Mouse (Mus musculus): Measurements from ENCODE around the gene Atg9b. TPM values are rescaled to one million over a fixed set of nuclear protein-coding genes. Genes with fewer than 3 reads are reported as not detected.

Atg9b gene
- polyA plus RNA-seq, 1 experiment from 2014 or later: 0.25 TPM

DNA sequence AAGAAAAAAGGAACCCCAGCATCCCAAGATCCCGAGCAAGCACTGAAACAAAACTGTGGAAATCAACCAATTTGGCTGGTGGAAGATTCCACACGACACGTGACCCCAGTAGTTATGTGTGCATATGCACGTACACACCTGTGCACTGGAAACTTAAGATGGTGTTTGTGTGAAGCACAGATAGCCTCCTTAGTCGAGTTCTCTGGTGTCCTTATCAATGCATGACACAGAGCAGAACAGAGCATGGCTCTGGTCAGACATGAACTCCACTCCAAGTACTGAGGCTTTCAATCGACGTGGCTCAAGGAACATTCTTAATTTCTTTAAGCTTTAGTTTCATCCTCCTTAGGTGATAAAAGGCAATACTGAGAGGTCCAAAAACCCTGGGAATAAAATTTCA is 45.6 kb downstream of the Atg9b start:
- Histone ChIP-seq H3K27me3 (peaks cover 77% of the 10 kb centered on the region), H3K9ac (no peak overlapping the region), H3K36me3 (no peaks in the 10 kb centered on the region), H3K27ac (no peak overlapping the region), H3K4me2 (no peak overlapping the region), H3K4me1 (peaks cover 27% of the 10 kb centered on the region), H3K9me3 (no peaks in the 10 kb centered on the region), H3K4me3 (no peak overlapping the region)
- no peak for ATAC-seq (ENCODE audit: insufficient number of reproducible peaks, insufficient read depth, low FRiP score, low TSS enrichment, low read depth)
- WGBS: 87% methylated on average over 7 of the region's 7 CpGs

DNA sequence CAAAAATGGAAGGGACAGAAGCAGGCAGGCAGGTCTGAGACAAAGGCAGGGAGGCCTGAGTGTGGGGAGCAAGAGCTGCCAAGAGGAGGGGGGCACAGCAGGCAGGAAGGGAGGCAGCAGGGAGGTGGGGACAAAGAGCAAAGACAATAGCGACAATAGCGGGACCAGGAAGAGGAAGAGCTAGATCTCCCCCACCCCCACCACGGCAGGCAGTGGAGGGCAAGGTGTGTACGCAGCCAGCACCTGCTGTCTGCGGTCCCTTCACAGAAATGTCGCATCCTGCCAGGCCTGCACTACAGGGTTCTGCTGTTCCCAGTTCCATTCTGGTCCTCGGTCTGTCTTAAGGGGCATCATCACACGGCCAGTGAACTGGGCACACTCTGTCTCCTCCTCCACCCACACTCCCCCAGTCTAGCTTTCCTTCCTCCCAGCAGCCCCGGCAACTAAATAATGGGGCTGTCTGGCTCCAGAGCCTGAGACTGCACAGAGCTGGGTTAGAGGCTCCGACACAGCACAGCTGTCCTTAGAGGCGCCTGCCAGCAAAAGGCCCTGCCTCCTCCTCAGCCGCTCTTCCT is 47.4 kb downstream of the Atg9b start:
- Histone ChIP-seq H3K9me3 (no peaks in the 10 kb centered on the region), H3K36me3 (no peaks in the 10 kb centered on the region), H3K4me2 (no peak overlapping the region; the same call in 1 of the 2 replicates), H3K4me3 (no peak overlapping the region), H3K9ac (no peak overlapping the region), H3K27me3 (peaks cover 60% of the 10 kb centered on the region), H3K4me1 (peaks cover 19% of the 10 kb centered on the region), H3K27ac (no peak overlapping the region; the same call in 1 of the 2 replicates)
- ATAC-seq (ENCODE audit: insufficient number of reproducible peaks, insufficient read depth, low FRiP score, low TSS enrichment, low read depth): no peak
- WGBS: 18% methylated on average over 12 of the region's 12 CpGs

DNA sequence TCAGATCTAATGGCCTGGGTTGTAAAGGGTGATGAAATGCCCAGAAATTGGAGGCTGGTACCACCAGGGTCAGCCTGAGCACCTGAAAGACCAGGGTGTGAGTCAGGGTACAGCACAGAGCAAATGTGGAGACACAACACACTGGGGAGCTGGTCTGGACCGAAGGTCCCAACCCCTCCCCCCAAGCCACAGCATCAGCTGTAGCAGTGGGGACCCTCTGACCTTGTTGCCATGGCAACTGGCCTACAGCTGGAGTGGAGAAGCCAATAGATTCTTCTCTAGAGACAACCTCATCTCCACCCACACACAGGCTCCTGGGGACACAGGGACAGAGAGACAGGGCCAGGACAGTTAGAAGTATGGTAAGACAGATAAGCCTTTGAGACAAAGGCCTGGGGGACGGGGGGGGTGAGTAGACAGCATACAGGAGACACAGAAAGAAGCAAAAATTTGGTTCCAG is 47.9 kb downstream of the Atg9b start:
- H3K27ac ChIP-seq: no peak overlapping the region
- ATAC-seq (ENCODE audit: insufficient number of reproducible peaks, insufficient read depth, low FRiP score, low TSS enrichment, low read depth): no peak
- WGBS: 21% methylated on average over 2 of the region's 2 CpGs
- H3K9me3 ChIP-seq: no peaks in the 10 kb centered on the region
- peaks cover 19% of the 10 kb centered on the region for H3K4me1 ChIP-seq
- no peaks in the 10 kb centered on the region for H3K36me3 ChIP-seq
- no peak overlapping the region for H3K4me2 ChIP-seq
- no peak overlapping the region for H3K9ac ChIP-seq
- H3K27me3 ChIP-seq: peaks cover 54% of the 10 kb centered on the region
- H3K4me3 ChIP-seq: no peak overlapping the region

DNA sequence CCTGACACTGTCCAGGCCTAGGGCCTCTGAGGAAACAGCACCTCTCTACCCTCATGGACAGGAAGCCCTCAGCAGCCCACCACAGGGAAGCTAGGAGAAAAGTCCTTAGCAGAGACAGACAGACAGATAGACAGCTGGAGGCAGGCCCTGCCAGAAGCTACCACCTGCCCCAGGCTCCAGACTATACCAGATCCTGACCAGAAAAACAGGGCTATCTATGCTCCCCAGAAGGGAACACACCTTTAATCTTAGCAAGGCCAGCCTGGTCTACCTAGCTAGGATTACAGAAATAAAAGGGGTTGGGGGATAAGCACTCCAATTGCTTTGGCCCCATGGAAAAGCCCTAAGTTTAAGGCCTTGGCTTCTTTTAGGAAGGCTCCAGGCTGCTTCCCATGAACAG is 48.6 kb downstream of the Atg9b start:
- no peak for ATAC-seq (ENCODE audit: insufficient number of reproducible peaks, insufficient read depth, low FRiP score, low TSS enrichment, low read depth)
- no peak overlapping the region for H3K4me2 ChIP-seq
- H3K4me3 ChIP-seq: no peak overlapping the region
- H3K4me1 ChIP-seq: peaks cover 12% of the 10 kb centered on the region; the same call in 1 of the 2 replicates
- H3K27me3 ChIP-seq: peaks cover 48% of the 10 kb centered on the region
- H3K36me3 ChIP-seq: no peaks in the 10 kb centered on the region
- H3K9ac ChIP-seq: no peak overlapping the region
- no peak overlapping the region for H3K27ac ChIP-seq
- H3K9me3 ChIP-seq: no peaks in the 10 kb centered on the region

DNA sequence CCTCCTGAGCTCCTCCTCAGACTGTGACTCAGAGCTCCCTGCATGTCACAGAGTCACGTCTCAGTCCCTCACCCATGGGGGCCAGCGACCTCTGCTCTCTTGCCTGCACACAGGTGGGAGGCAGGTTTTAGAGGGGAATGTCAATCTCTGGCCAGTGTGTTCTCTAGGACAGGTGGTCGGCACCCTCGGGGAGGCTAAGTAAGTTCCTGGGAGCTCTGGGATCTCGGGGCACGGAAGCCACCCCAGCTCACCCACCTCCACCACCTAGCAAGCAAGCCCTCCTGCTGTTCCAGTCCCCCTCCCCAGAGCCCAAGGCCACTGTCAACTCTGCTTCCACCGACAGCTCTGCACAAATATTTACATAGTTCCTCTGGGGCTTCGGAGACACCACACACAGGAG is 49.0 kb downstream of the Atg9b start:
- Histone ChIP-seq H3K9ac (no peak overlapping the region), H3K9me3 (no peaks in the 10 kb centered on the region), H3K4me2 (no peak overlapping the region), H3K27me3 (peaks cover 44% of the 10 kb centered on the region), H3K4me3 (no peak overlapping the region), H3K36me3 (no peaks in the 10 kb centered on the region), H3K27ac (no peak overlapping the region), H3K4me1 (peaks cover 9% of the 10 kb centered on the region)
- no peak for ATAC-seq (ENCODE audit: insufficient number of reproducible peaks, insufficient read depth, low FRiP score, low TSS enrichment, low read depth)
- WGBS: 47% methylated on average over 8 of the region's 8 CpGs

DNA sequence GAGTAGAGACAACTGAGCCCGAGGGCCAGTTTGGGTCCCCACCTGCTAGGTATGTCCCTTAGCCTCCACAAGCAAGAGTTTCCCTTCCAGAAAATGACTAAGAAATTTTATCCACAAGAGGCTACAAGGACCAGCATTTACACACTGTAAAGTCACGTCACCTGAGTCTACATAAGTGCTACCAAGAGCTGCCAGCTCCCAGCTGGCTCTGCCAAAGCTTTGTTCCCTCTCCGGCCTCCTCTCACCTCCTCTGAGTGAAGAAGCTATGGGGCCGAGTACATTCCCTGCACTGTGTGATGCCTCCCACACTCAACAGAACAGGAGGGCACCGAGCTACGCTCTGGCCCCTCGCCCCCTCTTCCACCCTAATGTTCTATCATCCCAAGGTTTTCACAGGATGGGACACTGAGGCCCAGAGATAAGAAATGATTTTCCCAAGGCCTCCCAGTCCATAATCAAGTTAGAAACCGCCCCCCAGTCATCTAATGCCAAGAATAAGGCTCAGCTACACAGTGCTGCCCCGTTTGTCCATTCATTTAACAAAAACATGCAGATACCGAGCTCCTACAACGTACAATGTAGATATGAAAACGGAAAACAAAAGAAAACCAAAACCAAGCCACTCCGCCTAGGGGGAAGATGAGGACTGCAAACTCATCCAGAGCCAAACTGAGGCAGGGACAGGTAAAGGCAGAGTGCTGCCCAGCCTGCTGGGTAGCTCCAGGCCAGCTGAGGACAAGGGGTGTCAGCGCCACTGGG is 49.6 kb downstream of the Atg9b start:
- ATAC-seq (ENCODE audit: insufficient number of reproducible peaks, insufficient read depth, low FRiP score, low TSS enrichment, low read depth): no peak
- H3K9ac ChIP-seq: no peak overlapping the region

DNA sequence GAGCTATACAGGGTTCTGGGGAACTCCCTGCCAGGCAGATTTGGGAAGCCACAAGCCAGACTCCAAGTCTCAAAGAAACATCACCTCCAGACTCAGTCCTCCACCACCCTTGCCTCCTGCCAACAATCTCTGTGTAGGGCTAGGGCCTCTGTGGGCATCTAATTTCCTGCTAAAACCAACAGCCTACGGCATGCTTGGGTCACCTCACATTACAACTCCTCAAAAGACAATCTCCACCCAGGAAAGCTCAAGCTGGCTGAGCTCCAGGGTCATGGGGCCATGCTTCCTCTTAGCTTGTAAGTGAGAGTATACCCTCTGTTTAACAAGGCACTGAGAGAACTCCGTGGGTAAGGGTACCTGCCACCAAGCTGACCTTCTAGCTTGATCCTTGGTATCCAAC is 54.1 kb downstream of the Atg9b start:
- no peak for ATAC-seq (ENCODE audit: insufficient number of reproducible peaks, insufficient read depth, low FRiP score, low TSS enrichment, low read depth)
- WGBS: 57% methylated on average over 2 of the region's 2 CpGs
- H3K36me3 ChIP-seq: no peaks in the 10 kb centered on the region
- H3K9me3 ChIP-seq: no peaks in the 10 kb centered on the region
- peaks cover 9% of the 10 kb centered on the region for H3K4me1 ChIP-seq
- H3K4me2 ChIP-seq: no peak overlapping the region
- H3K27me3 ChIP-seq: no peaks in the 10 kb centered on the region
- no peak overlapping the region for H3K4me3 ChIP-seq
- H3K27ac ChIP-seq: no peak overlapping the region
- no peak overlapping the region for H3K9ac ChIP-seq

More for the DNA sequence above, 49.6 kb downstream of the Atg9b start:
- WGBS: 80% methylated on average over 14 of the region's 14 CpGs
- Histone ChIP-seq H3K4me2 (no peak overlapping the region), H3K4me1 (peaks cover 14% of the 10 kb centered on the region), H3K4me3 (no peak overlapping the region), H3K27ac (no peak overlapping the region), H3K9me3 (no peaks in the 10 kb centered on the region), H3K27me3 (peaks cover 38% of the 10 kb centered on the region), H3K36me3 (no peaks in the 10 kb centered on the region)

DNA sequence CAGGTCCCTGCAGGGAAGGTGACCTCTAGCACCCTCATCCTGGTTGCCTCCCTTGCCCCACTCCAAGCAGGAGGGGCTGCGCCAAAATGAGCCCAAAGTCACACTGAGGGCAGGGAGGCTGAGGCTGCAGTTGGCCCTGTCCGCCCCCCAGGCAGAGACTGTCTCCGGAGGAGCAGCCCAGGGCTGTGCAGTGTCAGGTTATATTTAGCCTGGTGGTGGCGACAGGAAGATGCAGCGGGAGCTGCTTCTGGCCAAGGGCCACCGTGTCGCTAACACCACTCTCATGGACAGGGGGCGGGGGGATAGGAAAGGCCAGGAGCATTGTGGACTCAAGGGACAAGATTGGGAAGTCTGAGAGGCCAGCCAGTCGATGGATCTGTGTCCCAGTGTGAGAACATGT is 54.6 kb downstream of the Atg9b start:
- WGBS: 28% methylated on average over 9 of the region's 9 CpGs
- Histone ChIP-seq H3K9ac (no peak overlapping the region), H3K27ac (no peak overlapping the region), H3K36me3 (no peaks in the 10 kb centered on the region), H3K27me3 (no peaks in the 10 kb centered on the region), H3K4me3 (no peak overlapping the region), H3K4me1 (peaks cover 9% of the 10 kb centered on the region), H3K4me2 (no peak overlapping the region), H3K9me3 (no peaks in the 10 kb centered on the region)
- ATAC-seq (ENCODE audit: insufficient number of reproducible peaks, insufficient read depth, low FRiP score, low TSS enrichment, low read depth): no peak

DNA sequence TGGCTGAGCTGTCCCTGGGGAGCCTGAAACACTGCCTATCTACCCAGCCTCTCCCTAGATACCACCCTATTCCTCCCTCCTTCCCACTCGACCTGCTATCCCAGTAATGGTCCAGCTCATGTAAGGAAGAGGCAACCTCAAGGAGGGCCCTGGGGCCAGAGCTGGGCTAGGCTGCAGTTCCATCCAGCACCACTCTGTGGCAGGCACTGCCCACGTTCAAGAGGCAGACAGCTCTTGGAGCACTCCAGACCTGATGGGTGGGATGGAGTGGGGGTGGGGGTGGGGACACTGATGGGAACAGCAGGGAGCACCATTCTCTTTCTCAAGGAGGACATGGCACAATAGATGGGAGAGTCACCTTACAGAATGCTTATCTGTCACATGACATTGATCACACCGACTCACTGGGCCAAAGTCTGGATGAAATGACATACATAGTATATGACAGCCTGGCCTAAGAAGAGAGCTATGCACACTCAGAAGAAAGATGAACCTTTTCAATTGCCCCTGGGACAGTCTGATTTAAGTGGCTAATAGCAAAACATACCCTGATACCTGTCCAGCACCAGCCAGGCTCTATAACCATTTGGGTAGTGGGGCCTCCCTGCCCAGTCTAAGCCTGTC is 55.9 kb downstream of the Atg9b start:
- Histone ChIP-seq H3K27ac (no peak overlapping the region), H3K4me1 (peaks cover 9% of the 10 kb centered on the region), H3K4me2 (no peak overlapping the region), H3K9me3 (no peaks in the 10 kb centered on the region), H3K36me3 (no peaks in the 10 kb centered on the region), H3K27me3 (no peaks in the 10 kb centered on the region), H3K4me3 (no peak overlapping the region), H3K9ac (no peak overlapping the region)
- no peak for ATAC-seq (ENCODE audit: insufficient number of reproducible peaks, insufficient read depth, low FRiP score, low TSS enrichment, low read depth)
- 26% methylated on average over 3 of the region's 3 CpGs for WGBS

DNA sequence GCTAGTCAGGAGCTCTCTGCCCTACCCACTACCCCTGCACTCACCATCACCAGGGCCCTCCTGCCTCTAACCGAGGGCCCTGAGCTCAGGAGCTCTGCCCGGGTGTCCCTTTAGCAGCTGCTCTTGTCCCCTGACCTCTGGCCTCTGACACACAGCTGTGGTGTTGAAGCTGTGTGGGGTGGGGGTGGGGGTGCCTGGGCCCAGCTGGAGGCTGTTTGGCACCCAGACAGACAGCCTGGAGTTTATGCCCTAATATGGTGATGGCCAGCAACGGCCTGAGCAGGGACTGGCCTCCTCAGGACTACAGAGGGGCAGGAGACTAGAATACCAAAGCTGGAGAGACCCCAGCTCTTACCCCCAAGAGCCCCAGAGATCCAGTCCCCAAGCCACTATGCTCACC is 57.2 kb downstream of the Atg9b start:
- ATAC-seq (ENCODE audit: insufficient number of reproducible peaks, insufficient read depth, low FRiP score, low TSS enrichment, low read depth): no peak
- H3K27me3 ChIP-seq: 0 out of 2 replicates have a peak, but pooled peaks cover 4% of the 10 kb centered on the region
- no peak overlapping the region for H3K9ac ChIP-seq
- no peak overlapping the region for H3K4me2 ChIP-seq
- no peaks in the 10 kb centered on the region for H3K9me3 ChIP-seq
- no peak overlapping the region for H3K27ac ChIP-seq
- peaks cover 13% of the 10 kb centered on the region for H3K4me1 ChIP-seq
- no peaks in the 10 kb centered on the region for H3K36me3 ChIP-seq
- no peak overlapping the region for H3K4me3 ChIP-seq
- 14% methylated on average over 3 of the region's 3 CpGs for WGBS
